Mouse (Mus musculus) cortical plate, adult 2 months (tissue): ENCODE data around the gene Bcl2l10.

Experiments used
- CTCF ChIP-seq: fragments of 200-500 bp; IDR thresholded peaks from 2 replicates; pipeline ENCODE4 v1.5.1; 2011; ENCODE audit warnings: mild to moderate bottlenecking, control low read depth, low read length; ENCODE audit not compliant: insufficient read depth; ENCODE audit errors: extremely low read depth
- POLR2A ChIP-seq: fragments of 200-500 bp; IDR thresholded peaks from 2 replicates; pipeline ENCODE4 v1.6.1; 2011; ENCODE audit warnings: mild to moderate bottlenecking, low read length, control low read depth; ENCODE audit not compliant: insufficient read depth; ENCODE audit errors: extremely low read depth

GRCm38 (mm10) chr9:75399069-75399468 lies 51.5 kb downstream of the Bcl2l10 start:
- TF ChIP-seq CTCF (no peak), POLR2A (no peak)
